Mouse (Mus musculus) testis, adult 2 months (tissue): ENCODE data around the gene Rad51b.

Experiments
- CTCF ChIP-seq: fragments of 200-500 bp; IDR thresholded peaks from 2 replicates; pipeline ENCODE4 v1.5.1; 2012; ENCODE audit warnings: low read depth, mild to moderate bottlenecking, inconsistent platforms, low read length, moderate library complexity; ENCODE audit not compliant: control insufficient read depth, insufficient read depth, insufficient replicate concordance
- POLR2A ChIP-seq: fragments of 200-500 bp; IDR thresholded peaks from 2 replicates; pipeline ENCODE4 v1.6.1; 2012; ENCODE audit warnings: low read depth, mild to moderate bottlenecking, inconsistent platforms, low read length, moderate library complexity; ENCODE audit not compliant: control insufficient read depth

- TF ChIP-seq CTCF (no peak), POLR2A (no peak)
Observed at GRCm38 (mm10) chr12:79843496-79843895, 546.4 kb downstream of the Rad51b start.
